Mouse (Mus musculus) kidney, postnatal 0 days (tissue): Measurements from ENCODE around the gene Cela1. TPM values are rescaled to one million over a fixed set of nuclear protein-coding genes. Genes with fewer than 3 reads are reported as not detected.

Source experiments
- ATAC-seq: fragments of 200-750 bp; cut with Nextera tagmentation; replicated peaks from 2 replicates; pipeline ENCODE4 v1.8.0; 2017; ENCODE audit warnings: low read depth, moderate number of reproducible peaks, moderate TSS enrichment, moderate library complexity; ENCODE audit not compliant: low FRiP score
- DNase-seq: peaks from one replicate; pipeline ENCODE4 v3.0.0-alpha.2; 2016; ENCODE audit warnings: low spot score
- H3K27ac ChIP-seq: fragments of 300-500 bp; sonication (generic); 2 replicates; pipeline ENCODE4 v1.5.1; 2014; ENCODE audit warnings: mild to moderate bottlenecking
- H3K27me3 ChIP-seq: fragments of 300-500 bp; sonication (generic); 2 replicates; pipeline ENCODE4 v1.6.1; 2014; ENCODE audit warnings: low read length, mixed read lengths; ENCODE audit not compliant: insufficient read depth
- H3K36me3 ChIP-seq: fragments of 300-500 bp; sonication (generic); 2 replicates; pipeline ENCODE4 v1.6.1; 2014; ENCODE audit warnings: low read length, mixed read lengths; ENCODE audit not compliant: insufficient read depth
- H3K4me1 ChIP-seq: fragments of 300-500 bp; sonication (generic); replicated peaks from 2 replicates; pipeline ENCODE4 v1.6.1; 2014; ENCODE audit warnings: antibody characterized with exemption, low read length, mixed read lengths; ENCODE audit not compliant: insufficient read depth
- H3K4me2 ChIP-seq: fragments of 300-500 bp; sonication (generic); 2 replicates; pipeline ENCODE4 v1.6.1; 2014; ENCODE audit warnings: mild to moderate bottlenecking, low read length, moderate library complexity, mixed read lengths
- H3K4me3 ChIP-seq: fragments of 300-500 bp; sonication (generic); replicated peaks from 2 replicates; pipeline ENCODE4 v1.5.1; 2014; ENCODE audit warnings: low read depth, low read length
- H3K9ac ChIP-seq: fragments of 300-500 bp; sonication (generic); 2 replicates; pipeline ENCODE4 v1.6.1; 2014; ENCODE audit warnings: low read depth, low read length
- H3K9me3 ChIP-seq: fragments of 300-500 bp; sonication (generic); replicated peaks from 2 replicates; pipeline ENCODE4 v1.6.1; 2016; ENCODE audit warnings: low read length, inconsistent platforms, mixed read lengths
- CTCF ChIP-seq: IDR thresholded peaks from 2 replicates; pipeline ENCODE4 v1.5.1; 2016; ENCODE audit warnings: antibody characterized with exemption, low read depth, mild to moderate bottlenecking, moderate library complexity
- WGBS: fragments of 180-500 bp; shearing (Covaris S2); extraction: QIAGEN DNeasy Blood & Tissue Kit; methylation state at CpG from one replicate; pipeline ENCODE4 v1.1.7; 2014; 5-methylcytosine and 5-hydroxymethylcytosine counted together
- polyA plus RNA-seq: library from polyadenylated mRNA; unstranded; fragments of >200 nt; fragmentation: Nextera tagmentation; extraction: Ambion mirVana; gene quantifications from 2 replicates; pipeline ENCODE4 v1.2.1, GENCODE M21; 2015

Gene Cela1
- polyA plus RNA-seq, 1 experiment from 2014 or later = 50.5 TPM

DNA sequence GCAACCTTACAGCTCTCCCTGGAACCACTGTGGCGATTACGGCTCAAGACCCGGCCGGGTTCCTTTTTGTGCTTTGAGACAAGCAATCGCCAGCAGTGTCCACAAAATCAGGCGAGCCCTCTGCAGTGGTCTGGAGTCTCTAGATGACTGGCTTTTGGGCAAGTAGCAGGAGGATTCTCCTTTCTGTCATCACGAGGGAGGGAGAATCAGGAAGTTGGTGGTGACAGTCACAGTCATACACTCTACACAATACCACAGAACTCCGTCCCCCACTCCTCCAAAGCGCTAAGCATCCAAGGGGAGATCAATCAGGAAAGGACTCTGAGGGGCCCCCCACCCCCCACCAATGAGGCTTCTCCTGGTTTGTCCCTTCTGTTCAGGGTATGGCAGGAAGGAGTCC lies 40.9 kb upstream of the Cela1 start:
- Histone ChIP-seq H3K4me3 (peak overlapping the region; percentile 27), H3K9me3 (no peaks in the 10 kb centered on the region), H3K27me3 (peaks cover 41% of the 10 kb centered on the region), H3K27ac (no peak overlapping the region), H3K4me1 (peaks cover 12% of the 10 kb centered on the region; the same call in 1 of the 2 replicates), H3K36me3 (no peaks in the 10 kb centered on the region), H3K4me2 (peak overlapping the region; percentile 61), H3K9ac (no peak overlapping the region)
- DNase-seq (no peak), ATAC-seq (no peak)
- no peak for TF ChIP-seq CTCF
- 37% methylated on average over 9 of the region's 9 CpGs for WGBS

DNA sequence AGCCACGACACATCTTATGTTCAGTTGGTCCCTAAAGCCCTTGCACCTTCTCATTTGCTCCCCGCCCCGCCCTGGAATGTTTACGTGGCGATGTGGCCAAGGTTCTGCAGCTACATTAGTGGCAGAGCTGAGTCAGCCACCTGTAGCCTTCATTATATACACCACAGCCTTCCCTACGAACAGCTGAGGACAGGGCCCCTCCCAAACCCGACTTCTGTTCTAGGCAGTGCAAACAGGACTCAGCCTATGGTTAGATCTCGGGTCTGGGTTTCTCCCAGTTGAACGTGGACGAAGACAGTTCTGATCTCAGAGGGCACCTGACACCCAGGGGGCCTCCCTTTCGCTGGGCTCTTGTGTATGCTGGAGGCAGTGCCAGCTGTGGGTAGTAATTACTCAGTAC lies 40.1 kb upstream of the Cela1 start:
- H3K36me3 ChIP-seq = no peaks in the 10 kb centered on the region
- DNase-seq (no peak), ATAC-seq (no peak)
- no peak for TF ChIP-seq CTCF
- no peaks in the 10 kb centered on the region for H3K9me3 ChIP-seq
- H3K27ac ChIP-seq = no peak overlapping the region
- H3K4me3 ChIP-seq = no peak overlapping the region
- H3K9ac ChIP-seq = no peak overlapping the region
- no peak overlapping the region for H3K4me2 ChIP-seq
- H3K27me3 ChIP-seq = peaks cover 41% of the 10 kb centered on the region
- H3K4me1 ChIP-seq = peaks cover 12% of the 10 kb centered on the region; the same call in 1 of the 2 replicates
- 80% methylated on average over 11 of the region's 11 CpGs for WGBS

DNA sequence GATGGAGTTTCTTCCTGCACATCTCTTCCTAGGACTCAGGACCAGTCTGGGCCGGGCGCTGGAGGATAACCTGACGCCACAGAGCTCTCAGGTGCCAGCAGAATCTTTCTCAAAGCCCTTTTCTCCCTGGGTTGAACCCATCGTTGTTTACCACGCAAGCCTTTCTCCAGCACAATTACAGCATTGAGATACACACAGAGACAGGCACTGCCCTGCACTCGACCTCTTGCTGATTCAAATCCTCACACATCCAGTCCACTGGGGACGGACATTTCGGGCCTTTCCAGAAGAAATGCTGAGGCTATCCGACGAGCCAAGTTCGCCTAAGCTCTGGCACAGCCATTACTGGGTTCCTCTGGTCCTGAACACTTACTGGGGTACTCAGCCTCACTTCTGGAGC lies 39.0 kb upstream of the Cela1 start:
- no peak for TF ChIP-seq CTCF
- DNase-seq (no peak), ATAC-seq (no peak)
- H3K4me3 ChIP-seq = no peak overlapping the region
- H3K4me2 ChIP-seq = no peak overlapping the region
- no peaks in the 10 kb centered on the region for H3K9me3 ChIP-seq
- H3K4me1 ChIP-seq = peaks cover 12% of the 10 kb centered on the region; the same call in 1 of the 2 replicates
- peaks cover 41% of the 10 kb centered on the region for H3K27me3 ChIP-seq
- no peak overlapping the region for H3K9ac ChIP-seq
- no peaks in the 10 kb centered on the region for H3K36me3 ChIP-seq
- H3K27ac ChIP-seq = no peak overlapping the region
- WGBS = 88% methylated on average over 11 of the region's 11 CpGs

DNA sequence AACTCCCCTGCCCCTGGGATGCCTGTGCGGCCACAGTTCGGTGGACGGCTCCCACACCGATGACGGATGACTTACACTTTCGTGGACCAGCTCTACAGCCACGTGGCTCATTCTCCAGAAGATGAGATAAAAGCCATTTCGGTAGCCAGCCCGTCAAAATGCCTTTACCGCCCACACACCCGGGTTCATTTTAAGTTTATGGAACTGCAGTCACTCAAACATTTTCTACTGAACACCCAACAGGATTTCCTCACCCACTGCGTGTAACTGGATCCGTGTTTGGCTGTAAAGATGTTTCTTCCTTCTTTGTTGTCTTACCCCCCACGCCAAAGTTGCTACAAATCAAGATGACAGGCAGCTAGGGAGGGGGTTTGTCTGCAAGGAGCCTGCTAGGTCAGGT lies 35.8 kb upstream of the Cela1 start:
- WGBS = 12% methylated on average over 14 of the region's 14 CpGs
- no peaks in the 10 kb centered on the region for H3K36me3 ChIP-seq
- H3K4me3 ChIP-seq = no peak overlapping the region
- H3K27me3 ChIP-seq = peaks cover 19% of the 10 kb centered on the region; the same call in 1 of the 2 replicates
- no peaks in the 10 kb centered on the region for H3K4me1 ChIP-seq
- H3K27ac ChIP-seq = no peak overlapping the region
- DNase-seq = peak; percentile 87
- H3K4me2 ChIP-seq = no peak overlapping the region
- no peaks in the 10 kb centered on the region for H3K9me3 ChIP-seq
- no peak overlapping the region for H3K9ac ChIP-seq
- ATAC-seq = no peak; the same call in 1 of the 2 replicates
- TF ChIP-seq CTCF = no peak

DNA sequence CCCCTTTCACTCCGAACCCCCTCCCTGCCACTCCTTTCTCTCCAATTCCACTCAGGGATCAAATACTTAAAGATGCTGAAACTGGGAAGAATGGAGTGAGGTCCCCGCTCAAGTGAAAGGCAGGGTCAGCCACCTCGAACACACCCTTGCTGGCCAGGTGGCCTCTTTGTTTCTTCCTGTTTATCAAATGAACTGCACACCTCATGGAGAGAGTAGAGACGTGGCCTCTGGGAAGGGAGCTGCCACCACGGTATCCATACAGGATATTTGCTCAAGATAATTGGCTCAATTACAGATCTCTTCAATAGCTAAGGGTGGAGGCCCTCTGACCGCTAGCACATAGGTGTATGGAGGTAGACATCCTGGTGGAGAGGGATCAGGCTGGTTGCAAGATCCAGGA lies 34.8 kb upstream of the Cela1 start:
- no peak for ATAC-seq
- WGBS = 72% methylated on average over 6 of the region's 6 CpGs
- Histone ChIP-seq H3K27me3 (0 out of 2 replicates have a peak, but pooled peaks cover 12% of the 10 kb centered on the region), H3K9ac (no peak overlapping the region), H3K4me3 (no peak overlapping the region), H3K27ac (no peak overlapping the region), H3K36me3 (no peaks in the 10 kb centered on the region), H3K4me2 (no peak overlapping the region), H3K4me1 (no peaks in the 10 kb centered on the region), H3K9me3 (no peaks in the 10 kb centered on the region)
- TF ChIP-seq CTCF = no peak
- DNase-seq = no peak

DNA sequence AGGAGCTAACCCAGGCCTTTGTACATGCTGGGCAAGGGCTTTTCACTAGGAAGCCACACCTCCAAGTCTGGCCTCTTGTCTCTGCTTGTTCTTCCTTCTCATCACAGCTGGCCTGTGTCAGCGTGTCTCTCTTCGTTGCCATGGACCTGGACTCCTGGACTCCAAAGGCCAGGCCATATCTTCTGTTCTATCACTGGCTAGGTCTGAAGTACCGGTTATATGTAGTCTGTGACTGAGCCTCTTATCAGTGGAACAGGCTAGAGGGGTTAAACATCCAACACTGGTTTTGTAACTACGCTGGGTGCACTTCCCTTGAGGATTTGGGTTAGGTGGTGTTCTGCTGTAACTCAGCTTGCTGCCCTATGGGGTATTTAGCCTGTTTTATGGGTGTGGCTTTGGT lies 34.3 kb upstream of the Cela1 start:
- Histone ChIP-seq H3K9ac (no peak overlapping the region), H3K4me2 (no peak overlapping the region), H3K27me3 (0 out of 2 replicates have a peak, but pooled peaks cover 6% of the 10 kb centered on the region), H3K27ac (no peak overlapping the region), H3K36me3 (no peaks in the 10 kb centered on the region), H3K4me1 (no peaks in the 10 kb centered on the region), H3K9me3 (no peaks in the 10 kb centered on the region), H3K4me3 (no peak overlapping the region)
- no peak for DNase-seq
- TF ChIP-seq CTCF = no peak
- 53% methylated on average over 4 of the region's 4 CpGs for WGBS
- ATAC-seq = no peak

DNA sequence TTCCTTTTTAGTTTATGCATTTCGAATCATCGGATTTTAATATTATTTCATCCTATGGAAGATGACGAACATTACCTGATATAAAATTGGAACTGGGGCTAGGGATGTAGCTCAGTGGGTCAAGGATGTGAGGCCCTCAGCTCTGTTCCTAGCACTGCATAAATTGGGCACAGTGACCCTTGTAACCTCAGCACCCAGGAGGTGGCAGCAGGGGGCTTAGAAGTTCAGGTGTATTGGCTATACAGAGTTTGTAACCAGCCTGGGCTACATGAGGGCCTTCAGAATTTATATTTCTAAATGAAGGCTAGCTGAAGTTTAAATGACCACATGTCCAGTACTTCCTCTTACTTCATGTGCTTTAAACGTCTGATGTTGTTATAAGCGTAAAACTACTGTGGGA lies 33.7 kb upstream of the Cela1 start:
- H3K9ac ChIP-seq = no peak overlapping the region
- no peak overlapping the region for H3K27ac ChIP-seq
- no peaks in the 10 kb centered on the region for H3K9me3 ChIP-seq
- no peaks in the 10 kb centered on the region for H3K36me3 ChIP-seq
- TF ChIP-seq CTCF = no peak
- no peak overlapping the region for H3K4me2 ChIP-seq
- H3K4me3 ChIP-seq = no peak overlapping the region
- WGBS = 84% methylated on average over 5 of the region's 5 CpGs
- DNase-seq (no peak), ATAC-seq (no peak)
- H3K4me1 ChIP-seq = no peaks in the 10 kb centered on the region
- H3K27me3 ChIP-seq = 0 out of 2 replicates have a peak, but pooled peaks cover 5% of the 10 kb centered on the region
